Mouse (Mus musculus): ENCODE data around the gene Olfr527. TPM values are rescaled to one million over a fixed set of nuclear protein-coding genes. Genes with fewer than 3 reads are reported as not detected.

Olfr527 gene
- total and polyA plus RNA-seq, 2 experiments from 2014 or later, result not detected

GRCm38 (mm10) chr7:140329766-140330304 lies 4.0 kb upstream of the Olfr527 start:
- DNase-seq (no peak), ATAC-seq (no peak)
- Histone ChIP-seq H3K4me3 (ENCODE audit: low read depth, low read length) (no peak overlapping the region), H3K9ac (no peak overlapping the region), H3K27ac (ENCODE audit: low read depth, low read length) (no peak overlapping the region), H3K36me3 (ENCODE audit: insufficient read depth) (no peaks in the 10 kb centered on the region), H3K4me2 (ENCODE audit: low read depth) (no peak overlapping the region), H3K4me1 (ENCODE audit: insufficient read depth) (no peaks in the 10 kb centered on the region), H3K9me3 (ENCODE audit: low read length) (no peaks in the 10 kb centered on the region), H3K27me3 (ENCODE audit: insufficient read depth, low read length) (no peaks in the 10 kb centered on the region)
- TF ChIP-seq CTCF (IDR thresholded peaks at IDR 0.05; ENCODE audit: low read depth), result no peak
- 64% methylated on average over 1 of the region's 1 CpGs for WGBS

GRCm38 (mm10) chr7:140361571-140361970 lies 27.8 kb downstream of the Olfr527 start, which contains the start of gene Olfr60:
TSS of gene Olfr60 (minus strand) at chr7:140361671.
- Histone ChIP-seq H3K9me3 (ENCODE audit: low read length) (no peaks in the 10 kb centered on the region), H3K9ac (no peak within 1 kb of the TSS), H3K27me3 (ENCODE audit: insufficient read depth, low read length) (no peaks in the 10 kb centered on the region), H3K36me3 (ENCODE audit: insufficient read depth) (no peaks in the 10 kb centered on the region), H3K4me2 (ENCODE audit: low read depth) (no peak within 1 kb of the TSS), H3K27ac (ENCODE audit: low read depth, low read length) (no peak within 1 kb of the TSS), H3K4me1 (ENCODE audit: insufficient read depth) (no peaks in the 10 kb centered on the region), H3K4me3 (ENCODE audit: low read depth, low read length) (no peak within 1 kb of the TSS)
- no peak for TF ChIP-seq CTCF (IDR thresholded peaks at IDR 0.05; ENCODE audit: low read depth)
- DNase-seq (no peak), ATAC-seq (no peak)
- WGBS, result 66% methylated on average over 3 of the region's 3 CpGs

- no peak overlapping the region for H3K27ac ChIP-seq (ENCODE audit: low read depth, low read length)
- no peak overlapping the region for H3K4me3 ChIP-seq (ENCODE audit: low read depth, low read length)
- no peaks in the 10 kb centered on the region for H3K36me3 ChIP-seq (ENCODE audit: insufficient read depth)
- no peaks in the 10 kb centered on the region for H3K9me3 ChIP-seq (ENCODE audit: low read length)
- no peak overlapping the region for H3K4me2 ChIP-seq (ENCODE audit: low read depth)
- H3K27me3 ChIP-seq (ENCODE audit: insufficient read depth, low read length), result no peaks in the 10 kb centered on the region
- no peak overlapping the region for H3K9ac ChIP-seq
- TF ChIP-seq CTCF (IDR thresholded peaks at IDR 0.05; ENCODE audit: low read depth), result no peak
- no peak for DNase-seq
- H3K4me1 ChIP-seq (ENCODE audit: insufficient read depth), result no peaks in the 10 kb centered on the region
- 81% methylated on average over 4 of the region's 4 CpGs for WGBS
- no peak for ATAC-seq
Observed at GRCm38 (mm10) chr7:140374300-140374699, 40.5 kb downstream of the Olfr527 start.

- H3K9ac ChIP-seq, result no peak within 1 kb of the TSS
- no peak for ATAC-seq
- H3K9me3 ChIP-seq (ENCODE audit: low read length), result no peaks in the 10 kb centered on the region
- no peak for DNase-seq
- no peak within 1 kb of the TSS for H3K27ac ChIP-seq (ENCODE audit: low read depth, low read length)
- H3K36me3 ChIP-seq (ENCODE audit: insufficient read depth), result no peaks in the 10 kb centered on the region
- no peak within 1 kb of the TSS for H3K4me2 ChIP-seq (ENCODE audit: low read depth)
- TF ChIP-seq CTCF (IDR thresholded peaks at IDR 0.05; ENCODE audit: low read depth), result no peak
- H3K4me3 ChIP-seq (ENCODE audit: low read depth, low read length), result no peak within 1 kb of the TSS
- 53% methylated on average over 1 of the region's 1 CpGs for WGBS
- H3K4me1 ChIP-seq (ENCODE audit: insufficient read depth), result no peaks in the 10 kb centered on the region
- no peaks in the 10 kb centered on the region for H3K27me3 ChIP-seq (ENCODE audit: insufficient read depth, low read length)
Observed at GRCm38 (mm10) chr7:140376231-140376630, 42.4 kb downstream of the Olfr527 start, which contains the start of gene Olfr530. TSS of gene Olfr530 (minus strand) at chr7:140376331.

GRCm38 (mm10) chr7:140376911-140377310 lies 43.1 kb downstream of the Olfr527 start:
- Histone ChIP-seq H3K27ac (ENCODE audit: low read depth, low read length) (no peak overlapping the region), H3K9me3 (ENCODE audit: low read length) (no peaks in the 10 kb centered on the region), H3K4me3 (ENCODE audit: low read depth, low read length) (no peak overlapping the region), H3K9ac (no peak overlapping the region), H3K4me1 (ENCODE audit: insufficient read depth) (no peaks in the 10 kb centered on the region), H3K4me2 (ENCODE audit: low read depth) (no peak overlapping the region), H3K27me3 (ENCODE audit: insufficient read depth, low read length) (no peaks in the 10 kb centered on the region), H3K36me3 (ENCODE audit: insufficient read depth) (no peaks in the 10 kb centered on the region)
- ATAC-seq (no peak), DNase-seq (no peak)
- TF ChIP-seq CTCF (IDR thresholded peaks at IDR 0.05; ENCODE audit: low read depth), result no peak
- 95% methylated on average over 2 of the region's 2 CpGs for WGBS

Other genes starting within 250 kb of the Olfr527 start
- not detected in 2 replicates for gene Prap1, start 240.6 kb upstream of the Olfr527 start, total RNA-seq (2014; rRNA removed)
- not detected in 2 replicates for gene Prap1, start 240.6 kb upstream of the Olfr527 start, polyA plus RNA-seq (2015; fragmentation: Nextera tagmentation; extraction: Ambion mirVana)
- gene Fuom, start 231.6 kb upstream of the Olfr527 start, total RNA-seq (2014; rRNA removed), result 15.7 and 23.0 TPM in 2 replicates
- 26.9 and 28.4 TPM in 2 replicates for gene Fuom, start 231.6 kb upstream of the Olfr527 start, polyA plus RNA-seq (2015; fragmentation: Nextera tagmentation; extraction: Ambion mirVana)
- 8.8 and 10.5 TPM in 2 replicates for gene Paox, start 218.2 kb upstream of the Olfr527 start, total RNA-seq (2014; rRNA removed)
- 6.0 and 7.5 TPM in 2 replicates for gene Paox, start 218.2 kb upstream of the Olfr527 start, polyA plus RNA-seq (2015; fragmentation: Nextera tagmentation; extraction: Ambion mirVana)
- gene Echs1, start 217.5 kb upstream of the Olfr527 start, total RNA-seq (2014; rRNA removed), result 84.0 and 103 TPM in 2 replicates
- gene Echs1, start 217.5 kb upstream of the Olfr527 start, polyA plus RNA-seq (2015; fragmentation: Nextera tagmentation; extraction: Ambion mirVana), result 113 and 116 TPM in 2 replicates
- 14.2 and 15.0 TPM in 2 replicates for gene Mtg1, start 196.5 kb upstream of the Olfr527 start, total RNA-seq (2014; rRNA removed)
- 33.7 and 35.8 TPM in 2 replicates for gene Mtg1, start 196.5 kb upstream of the Olfr527 start, polyA plus RNA-seq (2015; fragmentation: Nextera tagmentation; extraction: Ambion mirVana)
- 64.0 and 74.4 TPM in 2 replicates for gene Sprn, start 179.1 kb upstream of the Olfr527 start, total RNA-seq (2014; rRNA removed)
- 32.6 and 43.5 TPM in 2 replicates for gene Sprn, start 179.1 kb upstream of the Olfr527 start, polyA plus RNA-seq (2015; fragmentation: Nextera tagmentation; extraction: Ambion mirVana)
- not detected in 2 replicates for gene Olfr522, start 169.3 kb upstream of the Olfr527 start, total RNA-seq (2014; rRNA removed)
- not detected in 2 replicates for gene Olfr522, start 169.3 kb upstream of the Olfr527 start, polyA plus RNA-seq (2015; fragmentation: Nextera tagmentation; extraction: Ambion mirVana)
- gene Olfr523, start 160.8 kb upstream of the Olfr527 start, total RNA-seq (2014; rRNA removed), result not detected in 2 replicates
- not detected in 2 replicates for gene Olfr523, start 160.8 kb upstream of the Olfr527 start, polyA plus RNA-seq (2015; fragmentation: Nextera tagmentation; extraction: Ambion mirVana)
- not detected in 2 replicates for gene Olfr524, start 128.1 kb upstream of the Olfr527 start, total RNA-seq (2014; rRNA removed)
- gene Olfr524, start 128.1 kb upstream of the Olfr527 start, polyA plus RNA-seq (2015; fragmentation: Nextera tagmentation; extraction: Ambion mirVana), result not detected in 2 replicates
- gene Cd163l1, start 115.8 kb upstream of the Olfr527 start, total RNA-seq (2014; rRNA removed), result 0.08 TPM in 1 of 2 replicates, not detected in the other
- not detected in 2 replicates for gene Cd163l1, start 115.8 kb upstream of the Olfr527 start, polyA plus RNA-seq (2015; fragmentation: Nextera tagmentation; extraction: Ambion mirVana)
- not detected in 2 replicates for gene 5830411N06Rik, start 86.7 kb upstream of the Olfr527 start, total RNA-seq (2014; rRNA removed)
- gene 5830411N06Rik, start 86.7 kb upstream of the Olfr527 start, polyA plus RNA-seq (2015; fragmentation: Nextera tagmentation; extraction: Ambion mirVana), result not detected in 2 replicates
- gene Olfr525, start 13.2 kb upstream of the Olfr527 start, total RNA-seq (2014; rRNA removed), result not detected in 2 replicates
- gene Olfr525, start 13.2 kb upstream of the Olfr527 start, polyA plus RNA-seq (2015; fragmentation: Nextera tagmentation; extraction: Ambion mirVana), result not detected in 2 replicates
- gene Olfr60, start 27.7 kb downstream of the Olfr527 start, total RNA-seq (2014; rRNA removed), result not detected in 2 replicates
- not detected in 2 replicates for gene Olfr60, start 27.7 kb downstream of the Olfr527 start, polyA plus RNA-seq (2015; fragmentation: Nextera tagmentation; extraction: Ambion mirVana)
- gene Olfr530, start 42.3 kb downstream of the Olfr527 start, total RNA-seq (2014; rRNA removed), result not detected in 2 replicates
- not detected in 2 replicates for gene Olfr530, start 42.3 kb downstream of the Olfr527 start, polyA plus RNA-seq (2015; fragmentation: Nextera tagmentation; extraction: Ambion mirVana)
- not detected in 2 replicates for gene Olfr531, start 68.9 kb downstream of the Olfr527 start, total RNA-seq (2014; rRNA removed)
- gene Olfr531, start 68.9 kb downstream of the Olfr527 start, polyA plus RNA-seq (2015; fragmentation: Nextera tagmentation; extraction: Ambion mirVana), result not detected in 2 replicates
- gene Olfr532, start 87.6 kb downstream of the Olfr527 start, total RNA-seq (2014; rRNA removed), result not detected in 2 replicates
- gene Olfr532, start 87.6 kb downstream of the Olfr527 start, polyA plus RNA-seq (2015; fragmentation: Nextera tagmentation; extraction: Ambion mirVana), result not detected in 2 replicates
- gene Olfr533, start 129.4 kb downstream of the Olfr527 start, total RNA-seq (2014; rRNA removed), result not detected in 2 replicates
- not detected in 2 replicates for gene Olfr533, start 129.4 kb downstream of the Olfr527 start, polyA plus RNA-seq (2015; fragmentation: Nextera tagmentation; extraction: Ambion mirVana)
- not detected in 2 replicates for gene Olfr535, start 150.2 kb downstream of the Olfr527 start, total RNA-seq (2014; rRNA removed)
- not detected in 2 replicates for gene Olfr535, start 150.2 kb downstream of the Olfr527 start, polyA plus RNA-seq (2015; fragmentation: Nextera tagmentation; extraction: Ambion mirVana)
- not detected in 2 replicates for gene Olfr536, start 173.4 kb downstream of the Olfr527 start, total RNA-seq (2014; rRNA removed)
- gene Olfr536, start 173.4 kb downstream of the Olfr527 start, polyA plus RNA-seq (2015; fragmentation: Nextera tagmentation; extraction: Ambion mirVana), result not detected in 2 replicates
- gene Olfr538, start 233.9 kb downstream of the Olfr527 start, total RNA-seq (2014; rRNA removed), result not detected in 2 replicates
- not detected in 2 replicates for gene Olfr538, start 233.9 kb downstream of the Olfr527 start, polyA plus RNA-seq (2015; fragmentation: Nextera tagmentation; extraction: Ambion mirVana)

Measured in forebrain, postnatal 0 days (tissue).